Mouse (Mus musculus) right cerebral cortex, adult 2 months (tissue): ENCODE data around the gene Vwce.
A peak's percentile ranks its signal among the peaks of the same experiment; 100 is the strongest.

Source experiments
- DNase-seq, 2 experiments: peaks; one replicate each; pipeline ENCODE4 v3.0.0; 2021 to 2022; ENCODE audit warnings: low spot score in 2 of 2

Gene Vwce

GRCm38 (mm10) chr19:10640589-10641378 lies 6.8 kb downstream of the Vwce start:
- no peak for DNase-seq

- DNase-seq: no peak
Measured at GRCm38 (mm10) chr19:10645616-10646015, 11.6 kb downstream of the Vwce start.

GRCm38 (mm10) chr19:10648156-10648555 lies 14.1 kb downstream of the Vwce start:
- DNase-seq: no peak

GRCm38 (mm10) chr19:10656058-10656457 lies 22.0 kb downstream of the Vwce start:
- DNase-seq: no peak

- no peak for DNase-seq
Measured at GRCm38 (mm10) chr19:10657742-10658141, 23.7 kb downstream of the Vwce start.

- DNase-seq: no peak
Measured at GRCm38 (mm10) chr19:10658406-10658805, 24.4 kb downstream of the Vwce start.

GRCm38 (mm10) chr19:10661373-10661772 lies 27.4 kb downstream of the Vwce start:
- no peak for DNase-seq

GRCm38 (mm10) chr19:10661919-10662318 lies 27.9 kb downstream of the Vwce start:
- DNase-seq: no peak

- no peak for DNase-seq
Measured at GRCm38 (mm10) chr19:10662665-10663064, 28.7 kb downstream of the Vwce start.

- no peak for DNase-seq
Measured at GRCm38 (mm10) chr19:10665093-10665492, 31.1 kb downstream of the Vwce start.

- peak; percentile 76 to 80 for DNase-seq
Measured at GRCm38 (mm10) chr19:10665499-10665898, 31.5 kb downstream of the Vwce start.

- DNase-seq: no peak
Measured at GRCm38 (mm10) chr19:10671319-10671718, 37.3 kb downstream of the Vwce start.

GRCm38 (mm10) chr19:10671854-10672417 lies 37.9 kb downstream of the Vwce start:
- no peak for DNase-seq

- no peak for DNase-seq
Measured at GRCm38 (mm10) chr19:10673275-10673674, 39.3 kb downstream of the Vwce start.

- no peak for DNase-seq
Measured at GRCm38 (mm10) chr19:10676656-10677055, 42.6 kb downstream of the Vwce start.

- DNase-seq: peak; percentile 83 to 89
Measured at GRCm38 (mm10) chr19:10677915-10678771, 44.1 kb downstream of the Vwce start, which contains the start of gene Pga5. Gene Pga5, minus strand, starts transcription at chr19:10678071.

GRCm38 (mm10) chr19:10678772-10679067 lies 44.7 kb downstream of the Vwce start:
- DNase-seq: no peak

GRCm38 (mm10) chr19:10681571-10681970 lies 47.6 kb downstream of the Vwce start:
- no peak for DNase-seq

- no peak for DNase-seq
Measured at GRCm38 (mm10) chr19:10685081-10685480, 51.1 kb downstream of the Vwce start.

- DNase-seq: no peak
Measured at GRCm38 (mm10) chr19:10685727-10686126, 51.7 kb downstream of the Vwce start.

GRCm38 (mm10) chr19:10688537-10689352 lies 54.7 kb downstream of the Vwce start, which contains the start of gene Vps37c:
Gene Vps37c, plus strand, starts transcription at chr19:10688735.
- peak; percentile 92 to 94 for DNase-seq
